Mouse (Mus musculus): ENCODE results near the gene Kcnab1.
"Not testable (repeated sequence)": the region's sequence is repeated elsewhere in the genome, so short reads cannot be mapped to it uniquely, and the experiment has no call there.

Kcnab1 gene

DNA sequence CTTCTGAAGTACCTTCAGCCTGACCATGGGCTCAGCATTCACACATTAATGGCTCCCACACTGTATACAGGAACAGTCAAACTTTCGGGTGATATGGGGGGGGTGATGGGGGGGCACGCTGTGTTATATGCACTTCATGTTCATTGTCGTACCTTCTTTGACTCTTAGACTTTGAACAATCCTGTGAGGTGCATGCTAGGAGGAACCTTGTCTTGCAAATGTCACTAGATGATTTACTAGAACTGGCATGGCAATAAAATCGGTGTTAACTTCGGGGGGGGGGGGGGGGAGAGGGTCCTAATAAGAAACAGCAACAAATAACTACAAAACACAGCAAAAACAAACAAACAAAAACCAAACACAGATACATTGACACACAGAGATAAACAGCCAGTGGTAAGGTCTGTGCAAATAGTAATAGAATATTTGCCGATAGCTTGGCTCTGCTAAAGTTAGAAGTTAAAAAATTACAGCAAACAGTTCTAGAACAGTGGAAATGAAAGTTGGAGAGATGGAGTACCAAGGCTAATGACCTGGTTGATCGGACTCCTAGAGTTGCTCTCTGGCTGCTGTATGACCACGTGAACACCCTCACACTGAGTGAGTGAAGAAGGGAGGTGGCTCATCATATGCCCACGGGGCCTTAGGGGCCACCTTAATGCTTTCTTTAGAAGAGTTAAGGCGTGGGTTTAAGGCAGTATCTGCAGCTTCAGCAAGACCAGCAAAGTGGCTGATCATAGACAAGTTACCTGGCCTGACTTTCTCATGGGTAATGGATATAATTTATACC, 256.9 kb downstream of the Kcnab1 start:
- no peak for DNase-seq (ENCODE audit: inconsistent ontology term)

DNA sequence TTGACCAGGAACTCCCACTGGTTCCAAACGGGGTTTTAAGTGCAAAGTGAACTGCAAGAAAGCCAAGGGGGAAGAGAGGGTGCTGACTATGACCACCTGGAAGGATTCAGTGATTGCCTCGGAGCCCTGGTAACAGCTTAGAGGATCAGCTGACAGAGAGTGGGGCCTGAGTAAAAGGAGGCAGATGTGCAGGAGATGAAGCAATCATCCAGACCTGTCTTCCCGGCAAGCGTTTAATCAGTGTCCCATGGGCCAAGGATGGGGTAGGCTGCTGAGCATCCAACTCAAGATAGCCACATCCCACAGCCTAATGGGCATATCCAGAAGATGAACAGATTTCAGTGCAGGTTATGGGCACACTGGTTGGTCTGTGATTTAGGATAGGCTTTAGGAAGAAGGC, 258.8 kb downstream of the Kcnab1 start:
- no peak for DNase-seq (ENCODE audit: inconsistent ontology term)

DNA sequence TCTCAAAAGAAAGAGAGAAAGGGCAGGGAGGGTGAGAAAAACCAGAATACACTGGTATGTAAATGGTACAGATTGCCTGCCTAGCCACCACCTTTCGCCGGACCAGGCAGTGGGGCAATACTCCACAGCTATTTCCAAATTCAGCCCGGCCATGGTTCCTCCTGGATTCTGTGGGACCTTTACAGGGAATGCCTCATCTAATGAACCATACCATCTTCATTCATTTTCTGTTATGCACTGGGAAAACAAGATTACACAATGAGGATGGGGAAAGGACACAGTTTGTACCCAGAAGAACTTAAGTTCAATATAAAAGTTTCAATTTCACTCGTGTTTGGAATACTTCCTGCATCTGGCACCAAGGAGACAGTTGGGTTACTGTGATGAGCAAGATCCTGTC, 263.4 kb downstream of the Kcnab1 start:
- no peak for DNase-seq (ENCODE audit: inconsistent ontology term)

DNA sequence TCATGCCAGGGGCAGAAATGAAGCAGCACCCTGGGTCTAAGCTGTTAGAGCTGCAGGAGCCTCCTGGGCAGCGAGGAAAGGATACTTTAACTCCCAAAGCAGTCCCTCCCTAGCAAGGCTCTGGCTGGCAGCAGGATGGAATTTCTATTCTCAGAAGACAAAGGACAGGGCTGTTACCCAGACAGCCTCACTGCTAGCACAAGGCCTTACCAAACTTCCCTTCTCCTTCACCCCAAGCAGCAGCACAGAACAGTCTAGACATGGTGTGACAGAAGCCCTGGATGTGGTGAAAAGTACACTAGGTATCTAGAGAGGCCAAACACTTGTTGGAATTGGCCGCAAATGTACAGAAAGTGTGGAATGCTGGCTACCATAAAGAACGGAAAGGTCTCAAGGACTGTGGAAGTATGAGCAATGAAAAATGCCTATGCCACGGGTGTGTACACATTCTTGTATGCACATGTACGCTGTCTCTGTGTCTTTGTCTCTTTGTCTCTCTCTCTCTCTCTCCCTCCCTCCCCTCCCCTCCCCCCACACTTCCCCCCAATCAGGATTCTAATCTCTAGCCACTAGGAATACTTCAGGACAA, 264.5 kb downstream of the Kcnab1 start:
- no peak for DNase-seq (ENCODE audit: inconsistent ontology term)

DNA sequence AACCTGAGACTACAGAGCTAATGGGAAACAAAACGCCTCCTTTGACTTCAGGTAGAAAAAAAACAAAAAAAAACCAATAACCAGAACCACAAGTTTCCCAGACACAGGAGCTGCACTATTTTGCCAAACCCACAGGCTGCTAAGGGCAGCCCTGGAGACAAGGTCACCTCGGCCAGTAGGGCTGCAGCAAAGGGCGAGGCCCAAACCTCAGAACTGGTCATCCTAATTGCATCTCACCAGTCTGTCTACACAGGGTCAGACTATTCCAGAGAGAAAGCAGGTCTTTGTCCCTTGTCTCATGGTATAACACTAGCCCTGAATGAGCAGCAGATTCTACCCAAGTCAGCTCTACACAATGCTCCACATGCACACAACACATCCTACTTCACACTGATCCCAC, 265.5 kb downstream of the Kcnab1 start:
- no peak for DNase-seq (ENCODE audit: inconsistent ontology term)

DNA sequence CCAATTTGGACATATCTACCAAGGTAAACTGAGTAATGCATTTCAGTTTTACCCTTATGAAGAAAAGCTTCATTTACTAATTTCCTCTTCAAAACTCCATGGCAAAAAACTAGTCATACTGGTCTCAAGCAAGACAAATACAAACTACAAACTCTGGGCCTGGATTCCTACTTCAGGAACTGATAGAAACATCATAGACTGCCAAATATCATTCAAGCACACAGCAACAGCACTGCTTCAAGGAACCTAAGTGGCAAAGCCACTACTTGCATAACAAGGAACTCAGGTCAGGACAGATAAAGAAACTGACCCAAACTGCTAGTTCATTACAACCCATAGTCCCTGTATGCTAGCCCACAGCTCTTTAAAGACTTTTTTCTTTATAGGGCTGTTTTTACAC, 269.5 kb downstream of the Kcnab1 start:
- no peak for DNase-seq (ENCODE audit: inconsistent ontology term)

DNA sequence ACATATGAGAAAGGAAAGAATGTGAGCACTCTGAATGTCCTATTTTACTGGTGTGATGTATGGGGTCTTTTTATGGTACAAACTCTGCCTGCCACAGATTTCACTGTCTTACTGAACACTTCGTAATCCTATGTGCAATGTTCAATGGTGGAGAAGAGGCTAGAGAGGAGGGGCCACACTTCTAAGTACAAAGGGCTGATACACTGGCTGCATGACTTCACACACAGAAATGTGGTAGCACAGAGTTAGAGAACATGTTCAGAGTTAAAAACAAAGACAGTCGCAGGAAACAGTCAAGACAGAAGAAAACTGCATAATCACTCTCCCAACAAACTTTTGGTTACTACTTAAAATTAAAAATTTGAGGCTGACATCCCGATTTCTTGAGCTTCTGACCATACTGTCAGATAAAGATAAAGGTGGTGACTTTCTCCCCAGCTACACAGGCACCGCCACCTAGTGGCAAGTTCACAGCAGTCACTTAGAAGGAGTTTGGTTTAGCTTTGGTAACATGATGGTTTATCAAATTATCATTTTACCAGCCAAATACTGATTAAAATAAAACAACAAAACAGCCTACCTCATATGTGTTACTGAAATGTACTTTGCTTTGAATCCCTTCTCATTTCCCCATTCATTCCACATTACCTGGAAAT, 270.8 kb downstream of the Kcnab1 start:
- peak; percentile 27 for DNase-seq (ENCODE audit: inconsistent ontology term)

DNA sequence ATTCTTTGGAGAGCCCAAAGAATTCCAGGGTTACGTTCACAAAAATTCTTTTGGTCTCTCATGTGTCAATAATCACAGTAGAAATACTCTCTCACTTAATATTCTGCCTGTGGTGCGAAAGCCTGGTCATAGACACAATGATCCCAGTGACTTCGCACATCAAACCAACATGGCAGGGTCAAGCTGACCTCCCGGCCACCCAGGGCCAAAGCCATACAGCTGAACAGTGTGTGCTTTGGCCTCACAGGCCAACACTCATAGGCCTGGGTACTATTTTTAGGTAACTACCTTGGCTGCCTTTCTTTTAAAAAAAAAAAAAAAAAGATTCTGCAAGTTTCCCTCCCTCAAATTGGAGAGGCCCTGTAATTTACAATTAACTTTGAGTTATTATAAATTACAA, 271.9 kb downstream of the Kcnab1 start:
- peak; percentile 41 for DNase-seq (ENCODE audit: inconsistent ontology term)

DNA sequence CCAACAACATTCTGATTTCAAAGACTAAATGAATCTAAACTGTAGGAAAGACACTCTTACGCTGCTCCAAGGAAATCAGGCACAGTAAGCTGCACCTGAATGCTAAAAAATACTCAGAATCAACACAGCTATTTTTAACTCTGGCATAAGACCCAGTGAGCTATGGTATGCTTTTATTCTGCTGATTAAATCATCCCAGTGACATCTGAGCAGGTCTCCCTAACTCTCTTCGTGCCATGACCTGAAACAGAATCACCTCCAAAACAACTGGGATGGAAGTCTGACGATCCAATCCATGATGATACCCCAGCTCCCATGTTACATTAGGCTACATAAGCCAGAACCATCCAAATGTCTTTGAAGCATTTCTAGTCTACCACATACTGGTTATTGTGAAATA, 275.2 kb downstream of the Kcnab1 start:
- DNase-seq (ENCODE audit: inconsistent ontology term) = no peak

DNA sequence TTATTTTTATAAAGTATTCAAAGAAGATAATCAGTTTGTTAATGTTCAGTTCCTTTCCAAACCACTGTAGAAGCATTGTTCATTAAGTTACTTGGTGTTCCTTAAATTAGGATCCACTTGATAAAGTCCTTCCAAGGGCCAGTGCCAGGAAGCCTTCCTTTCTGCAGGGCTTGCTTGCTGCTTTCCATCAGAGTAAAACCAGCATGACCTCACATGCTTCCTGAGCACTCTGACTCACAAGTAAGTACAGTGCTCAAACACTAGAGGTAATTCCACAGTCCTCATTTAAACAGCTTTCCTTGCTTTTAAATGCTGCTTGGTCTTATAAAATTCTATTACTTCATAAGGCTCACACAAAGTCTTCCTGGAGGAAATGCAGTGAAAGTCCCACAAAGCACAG, 276.6 kb downstream of the Kcnab1 start:
- DNase-seq (ENCODE audit: inconsistent ontology term) = peak; percentile 16

DNA sequence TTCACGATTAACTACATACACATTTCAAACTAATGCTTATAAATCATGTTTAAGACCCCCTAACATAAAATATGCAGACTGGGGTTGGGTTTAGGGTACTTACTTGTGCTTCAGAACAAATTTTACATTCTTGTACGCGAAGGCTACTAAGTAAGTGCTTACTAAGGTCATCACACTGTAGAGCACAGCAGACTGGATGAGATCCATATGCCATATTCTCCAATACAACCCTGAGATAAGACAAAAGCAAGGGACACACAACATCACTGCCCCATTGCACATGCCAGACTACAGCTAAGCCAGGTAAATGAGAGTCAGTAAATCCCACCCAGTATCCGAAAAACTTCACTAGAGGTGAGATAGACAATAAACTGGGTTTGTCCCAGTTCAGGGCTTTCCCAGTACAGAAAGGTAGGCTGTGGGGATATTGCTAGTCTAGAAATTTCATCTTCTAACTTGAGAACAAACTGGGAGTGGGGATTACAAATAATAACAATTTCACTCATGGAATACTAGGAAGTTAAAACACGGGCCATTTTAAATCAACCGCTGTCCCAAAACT, 282.1 kb downstream of the Kcnab1 start:
- no peak for DNase-seq (ENCODE audit: inconsistent ontology term)

DNA sequence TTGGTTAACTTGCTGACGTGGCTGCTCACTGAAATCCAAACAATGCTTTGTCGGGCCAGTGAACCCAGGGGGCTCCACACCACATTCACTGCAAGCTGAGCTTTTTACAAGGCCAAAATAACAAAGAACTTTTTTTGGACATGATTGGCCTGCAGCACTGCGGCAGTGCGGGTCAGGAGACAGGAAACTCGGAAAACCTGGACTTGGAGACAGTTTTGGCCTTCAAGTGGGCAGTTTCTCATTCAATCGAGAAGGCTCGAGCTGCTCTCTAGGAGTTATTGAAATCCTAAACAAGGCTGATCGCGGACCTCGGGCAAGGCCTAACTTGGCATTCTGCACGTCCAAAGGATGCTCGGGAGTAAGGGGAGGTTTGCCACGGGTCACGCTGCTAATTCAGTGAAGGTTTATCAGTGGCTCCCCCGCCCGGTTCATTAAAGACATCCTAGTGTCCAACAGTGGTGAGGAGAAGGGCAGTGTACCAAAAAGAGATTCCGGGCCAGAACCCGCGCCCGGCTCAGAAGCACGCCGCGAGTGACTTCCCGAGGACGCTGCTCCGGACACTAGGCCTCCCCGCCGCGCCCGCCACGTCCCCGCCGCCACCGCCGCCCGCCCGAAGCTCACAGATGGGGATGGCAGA, 282.7 kb downstream of the Kcnab1 start:
- DNase-seq (ENCODE audit: inconsistent ontology term) = peak; percentile 76

DNA sequence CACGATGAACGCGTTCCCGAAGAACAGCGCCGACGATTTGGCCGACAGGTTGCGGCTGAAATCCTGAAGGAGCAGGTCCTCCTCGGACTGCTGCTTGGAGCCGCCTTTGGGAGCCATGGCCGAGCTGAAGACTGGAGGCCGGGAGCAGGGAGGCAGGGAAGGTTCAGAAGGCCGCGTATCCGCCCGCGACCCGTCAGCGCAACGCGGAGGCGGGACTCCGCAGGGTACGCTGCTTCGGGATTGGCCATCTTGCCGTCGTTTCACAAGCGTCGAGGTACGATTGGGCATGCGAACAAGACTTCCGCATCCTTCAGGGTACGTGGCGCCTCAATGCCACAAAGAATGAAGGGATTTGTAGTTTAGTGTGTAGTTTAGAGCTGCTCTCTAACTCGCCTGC, 283.2 kb downstream of the Kcnab1 start, which contains the start of gene Ssr3:
Gene Ssr3 (minus strand): TSS at position 203 of the 397 bp plus-strand sequence.
- DNase-seq (ENCODE audit: inconsistent ontology term) = peak; percentile 97

DNA sequence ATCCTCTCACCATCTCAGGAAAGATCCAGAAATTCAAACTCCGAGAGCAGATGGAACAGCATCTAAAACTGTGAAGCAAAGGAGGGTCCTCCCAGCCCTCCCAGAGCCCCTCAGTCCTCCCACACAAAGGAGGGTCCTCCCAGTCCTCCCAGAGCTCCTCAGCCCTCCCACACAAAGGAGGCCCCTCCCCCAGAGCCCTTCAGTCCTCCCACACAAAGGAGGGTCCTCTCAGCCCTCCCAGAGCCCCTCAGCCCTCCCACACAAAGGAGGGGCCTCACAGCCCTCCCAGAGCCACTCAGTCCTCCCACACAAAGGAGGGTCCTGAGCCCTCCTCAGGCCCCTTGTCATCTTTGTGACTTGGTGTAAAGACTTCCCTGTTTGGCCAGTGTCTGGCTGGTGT, 285.9 kb downstream of the Kcnab1 start:
- not testable (repeated sequence) for DNase-seq (ENCODE audit: inconsistent ontology term)

DNA sequence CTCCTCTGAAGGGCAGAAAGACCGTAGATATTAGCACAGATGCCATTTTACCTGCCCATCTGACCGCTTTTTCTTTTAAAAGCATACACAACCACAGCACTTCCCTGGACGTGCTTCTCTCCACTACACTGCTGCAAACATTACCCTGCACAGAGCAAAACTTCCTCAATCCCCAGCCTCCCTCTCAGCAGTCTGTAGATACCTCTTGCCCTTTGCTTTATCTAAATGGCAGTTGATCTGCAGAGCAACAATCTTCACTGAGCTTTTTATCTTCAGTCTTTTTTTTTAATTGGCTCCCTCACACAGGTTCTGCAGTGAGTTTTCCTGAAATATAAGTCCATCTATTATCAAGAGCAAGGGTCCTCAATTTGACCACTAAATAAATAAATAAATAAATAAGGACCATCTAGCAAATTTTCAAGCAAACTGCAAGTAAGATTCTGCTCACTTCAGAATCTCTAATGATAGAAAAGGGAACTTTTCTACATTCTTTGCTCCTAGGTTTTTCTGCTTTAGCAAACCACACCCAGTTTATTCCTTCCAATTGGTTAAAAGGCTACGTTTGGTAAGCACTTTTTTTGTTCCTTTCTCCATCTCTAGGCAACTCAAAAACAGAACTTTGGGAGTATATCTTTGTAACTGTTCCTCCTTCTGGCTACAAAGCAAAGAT, 287.8 kb downstream of the Kcnab1 start:
- DNase-seq (ENCODE audit: inconsistent ontology term) = no peak

DNA sequence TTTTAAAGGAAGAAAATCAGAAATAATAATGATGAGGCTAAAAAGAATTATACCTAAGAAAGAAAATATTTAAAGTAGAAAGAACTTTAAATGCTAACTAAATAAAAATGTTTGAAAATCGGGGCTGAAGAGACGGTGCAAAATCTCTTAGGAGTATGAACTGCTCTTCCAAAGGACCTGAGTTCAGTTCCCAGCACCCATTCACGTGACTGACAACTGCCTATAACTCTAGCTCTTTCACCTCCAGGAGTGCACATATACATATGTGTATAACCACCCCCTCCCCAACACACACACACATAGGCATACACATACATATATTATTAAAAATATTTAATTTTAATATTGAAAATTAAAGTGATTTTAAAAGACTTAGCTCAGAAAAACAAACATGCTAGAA, 288.4 kb downstream of the Kcnab1 start:
- DNase-seq (ENCODE audit: inconsistent ontology term) = no peak

DNA sequence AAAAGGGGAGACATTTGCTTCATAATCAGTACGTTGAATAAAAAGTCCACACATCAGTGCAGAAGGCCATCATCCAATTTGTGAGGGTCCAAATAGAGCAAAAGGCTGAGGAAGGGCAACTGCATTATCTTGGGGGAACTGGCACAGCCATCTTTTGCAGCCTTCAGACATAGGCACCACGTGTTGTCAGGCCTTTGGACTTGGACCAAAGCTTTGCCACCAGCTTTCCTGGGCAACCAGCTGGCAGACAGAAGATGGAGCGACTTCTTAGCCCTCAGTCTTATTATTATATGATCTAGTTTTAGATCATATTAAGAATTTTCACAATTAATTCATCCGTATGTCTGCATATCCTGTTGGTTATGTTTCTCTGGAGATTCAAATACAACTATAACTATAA, 296.6 kb downstream of the Kcnab1 start:
- no peak for DNase-seq (ENCODE audit: inconsistent ontology term)

DNA sequence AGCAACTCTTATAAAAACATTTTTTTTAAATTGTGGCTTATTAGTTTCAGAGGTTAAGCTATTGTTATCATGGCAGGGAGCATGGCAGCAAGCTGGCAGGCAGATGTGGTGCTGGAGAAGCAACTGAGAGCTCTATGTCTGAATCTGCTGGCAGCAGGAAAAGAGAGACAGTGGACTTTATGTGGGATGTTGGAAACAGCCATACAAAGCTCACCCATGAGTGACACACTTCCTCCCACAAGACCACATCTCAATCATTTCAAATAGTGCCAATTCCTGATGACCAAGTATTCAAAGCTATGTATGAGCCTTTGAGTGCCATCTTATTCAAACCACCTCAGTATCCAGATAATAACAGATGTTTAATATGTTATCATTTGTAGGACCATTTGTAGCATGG, 298.7 kb downstream of the Kcnab1 start:
- no peak for DNase-seq (ENCODE audit: inconsistent ontology term)

DNA sequence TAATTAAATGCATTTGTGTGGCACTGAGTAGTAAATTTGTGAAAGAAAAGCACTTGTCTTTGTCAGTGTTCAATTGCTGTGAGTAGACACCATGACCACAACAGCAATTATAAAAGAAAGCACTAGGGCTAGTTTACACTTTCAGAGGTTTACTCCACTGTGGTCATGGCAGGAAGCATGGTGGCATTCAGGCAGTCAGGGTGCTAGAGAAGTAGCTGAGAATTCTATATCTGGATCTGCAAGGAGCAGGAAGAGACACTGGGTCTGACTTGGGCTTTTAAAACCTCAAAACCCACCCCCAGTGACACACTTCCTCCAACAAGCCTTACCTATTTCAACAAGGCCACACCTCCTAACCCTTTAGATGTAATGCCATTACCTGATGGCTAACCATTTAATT, 307.4 kb downstream of the Kcnab1 start:
- DNase-seq (ENCODE audit: inconsistent ontology term) = no peak

DNA sequence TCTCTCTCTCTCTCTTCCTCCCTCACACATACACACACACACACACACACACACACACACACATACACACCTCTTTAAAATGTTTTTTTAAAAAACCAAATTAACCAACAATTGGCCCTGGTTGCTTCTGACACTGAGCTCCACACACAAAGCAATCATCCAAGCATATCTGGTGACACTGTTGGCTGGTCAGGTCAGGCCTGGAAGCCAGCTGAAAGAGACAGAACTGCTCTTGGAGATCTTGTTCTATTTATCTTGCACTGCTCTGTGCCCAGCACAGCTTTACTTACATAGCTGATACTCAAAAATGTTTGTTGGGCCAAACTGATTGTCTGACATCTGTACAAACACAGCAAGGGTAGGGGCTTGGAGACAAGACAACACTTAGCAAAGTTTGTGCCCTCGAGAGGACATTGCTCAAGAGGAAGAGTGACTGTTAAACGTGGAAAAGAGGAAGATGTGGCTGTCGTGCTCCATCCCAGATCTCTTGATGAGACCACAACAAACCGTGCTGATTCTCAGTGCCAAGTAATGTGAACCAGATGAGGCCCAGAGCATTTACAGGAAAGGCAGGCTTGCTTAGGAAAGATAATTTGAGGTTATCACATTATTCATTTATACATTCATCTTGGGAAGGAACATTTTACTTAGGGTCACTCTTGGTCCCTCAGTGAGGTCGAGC, 308.9 kb downstream of the Kcnab1 start:
- DNase-seq (ENCODE audit: inconsistent ontology term) = no peak

DNA sequence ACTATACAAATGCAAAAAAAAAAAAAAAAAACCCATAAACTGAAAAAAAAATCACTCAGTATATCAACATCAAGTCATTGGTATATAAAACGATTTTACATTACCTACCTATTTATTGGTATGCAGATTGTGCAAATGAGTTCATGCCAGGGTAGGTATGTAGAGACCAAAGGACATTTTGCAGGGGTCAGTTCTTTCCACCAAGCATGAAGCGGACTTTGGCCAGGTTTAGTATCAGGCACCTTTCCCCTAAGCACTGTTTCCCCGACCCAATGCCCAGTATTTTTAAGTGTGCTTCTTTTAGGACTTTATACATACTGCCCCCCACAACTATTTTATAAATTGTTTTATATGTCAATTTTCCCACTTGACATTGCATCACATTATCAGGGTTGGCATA, 310.5 kb downstream of the Kcnab1 start:
- DNase-seq (ENCODE audit: inconsistent ontology term) = no peak
